Mouse (Mus musculus): ENCODE results near the gene Serping1.

- TF ChIP-seq POLR2A (IDR thresholded peaks at IDR 0.05; ENCODE audit: extremely low read depth, insufficient read depth, low read length) (no peak), CTCF (IDR thresholded peaks at IDR 0.05; ENCODE audit: extremely low read depth, insufficient read depth, low read length) (no peak)
Measured at GRCm38 (mm10) chr2:84773195-84773594, 2.0 kb downstream of the Serping1 start.

All from cortical plate, adult 2 months (tissue).